Mouse (Mus musculus) ovary, adult 18-20 months (tissue): ENCODE results near the gene Sh3bgr.

Experiments used
- DNase-seq: peaks from one replicate; pipeline ENCODE4 v3.0.0; 2022; ENCODE audit warnings: low spot score, mixed read lengths

Sh3bgr gene

DNA sequence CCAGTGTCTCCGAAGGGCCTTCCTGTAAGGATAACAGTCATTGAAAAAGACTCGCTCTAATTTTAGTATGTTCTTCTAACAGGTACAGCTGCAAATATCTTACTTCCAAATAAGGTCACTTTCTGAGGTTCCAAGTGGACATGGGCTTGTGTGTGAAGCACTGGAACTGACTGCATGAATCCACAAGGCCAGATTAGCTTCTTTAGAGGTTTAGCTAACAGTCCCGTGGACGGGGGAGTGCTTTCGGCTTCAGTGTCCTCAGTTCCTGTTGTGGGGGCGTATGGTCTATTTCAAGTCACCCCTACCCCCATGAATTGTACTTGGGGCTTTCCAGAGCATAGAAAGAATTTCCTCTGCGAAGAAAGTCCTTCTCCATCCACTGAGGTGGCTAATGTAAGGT, 10.6 kb downstream of the Sh3bgr start:
- DNase-seq = no peak

DNA sequence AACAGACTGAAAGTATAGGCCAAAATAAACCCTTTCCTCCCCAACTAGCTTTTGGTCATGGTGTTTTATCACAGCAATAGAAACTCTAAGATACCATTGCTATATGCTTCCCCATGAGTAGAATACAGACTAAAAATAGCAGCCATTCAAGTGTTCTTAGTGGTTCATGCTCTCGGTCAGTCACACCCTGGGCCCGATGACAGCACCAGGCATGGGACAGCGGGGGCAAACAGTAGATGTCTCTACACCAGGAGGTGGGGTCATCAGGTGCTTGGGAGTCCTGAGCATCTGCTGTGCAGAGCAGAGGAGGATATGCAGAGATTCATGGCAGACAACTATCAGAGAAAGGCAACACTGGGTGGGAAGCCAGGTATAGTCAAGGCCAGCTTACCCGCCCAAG, 12.8 kb downstream of the Sh3bgr start:
- no peak for DNase-seq

- no peak for DNase-seq
These were observed 21.2 kb downstream of the Sh3bgr start for GRCm38 (mm10) chr16:96221491-96221890.

GRCm38 (mm10) chr16:96221959-96222358, 21.7 kb downstream of the Sh3bgr start:
- no peak for DNase-seq

DNA sequence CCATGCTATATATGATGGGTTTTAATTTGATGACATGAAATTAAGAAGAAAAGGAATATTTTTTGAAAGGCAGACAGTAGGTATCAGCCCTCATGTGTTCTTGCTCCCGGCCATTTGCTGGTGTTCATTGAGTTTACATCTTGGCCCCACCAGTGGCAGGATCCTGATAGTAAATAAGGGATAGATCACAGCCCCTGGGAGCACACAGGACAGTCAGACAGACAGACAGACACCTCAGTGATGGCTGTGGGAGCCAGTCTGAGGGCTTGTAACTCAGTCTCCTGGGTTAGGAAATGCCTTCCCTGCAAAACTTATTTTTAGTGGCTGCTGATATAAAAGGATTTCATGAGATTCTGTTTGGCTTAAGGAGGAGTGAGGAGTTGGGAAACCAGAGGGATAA, 22.2 kb downstream of the Sh3bgr start:
- no peak for DNase-seq

GRCm38 (mm10) chr16:96228438-96228837, 28.2 kb downstream of the Sh3bgr start:
- no peak for DNase-seq

- no peak for DNase-seq
These were observed 28.9 kb downstream of the Sh3bgr start for GRCm38 (mm10) chr16:96229044-96229555.

- DNase-seq = peak; percentile 40
These were observed 30.2 kb downstream of the Sh3bgr start for GRCm38 (mm10) chr16:96230411-96230810.

GRCm38 (mm10) chr16:96231251-96231650, 31.0 kb downstream of the Sh3bgr start:
- DNase-seq = no peak

GRCm38 (mm10) chr16:96231974-96232373, 31.7 kb downstream of the Sh3bgr start:
- DNase-seq = no peak

DNA sequence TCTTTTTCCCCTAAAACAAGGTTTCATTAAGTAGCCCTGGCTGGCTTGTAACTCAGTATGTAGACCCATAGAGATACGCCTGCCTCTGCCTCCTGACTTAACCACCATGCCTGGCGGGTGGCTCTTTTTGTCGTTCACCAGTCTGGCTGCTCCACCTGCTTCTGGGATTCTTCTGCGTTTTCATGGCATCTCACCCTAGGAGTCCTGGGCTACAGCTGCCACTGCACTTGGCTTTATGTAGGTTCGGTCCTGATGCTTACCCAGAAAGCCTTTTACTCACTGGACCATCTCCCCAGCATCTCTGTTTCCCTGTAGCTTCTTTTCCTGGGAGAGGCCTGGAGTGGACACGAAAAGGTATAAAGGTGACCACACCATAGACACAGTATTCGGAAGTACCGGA, 33.7 kb downstream of the Sh3bgr start:
- no peak for DNase-seq

DNA sequence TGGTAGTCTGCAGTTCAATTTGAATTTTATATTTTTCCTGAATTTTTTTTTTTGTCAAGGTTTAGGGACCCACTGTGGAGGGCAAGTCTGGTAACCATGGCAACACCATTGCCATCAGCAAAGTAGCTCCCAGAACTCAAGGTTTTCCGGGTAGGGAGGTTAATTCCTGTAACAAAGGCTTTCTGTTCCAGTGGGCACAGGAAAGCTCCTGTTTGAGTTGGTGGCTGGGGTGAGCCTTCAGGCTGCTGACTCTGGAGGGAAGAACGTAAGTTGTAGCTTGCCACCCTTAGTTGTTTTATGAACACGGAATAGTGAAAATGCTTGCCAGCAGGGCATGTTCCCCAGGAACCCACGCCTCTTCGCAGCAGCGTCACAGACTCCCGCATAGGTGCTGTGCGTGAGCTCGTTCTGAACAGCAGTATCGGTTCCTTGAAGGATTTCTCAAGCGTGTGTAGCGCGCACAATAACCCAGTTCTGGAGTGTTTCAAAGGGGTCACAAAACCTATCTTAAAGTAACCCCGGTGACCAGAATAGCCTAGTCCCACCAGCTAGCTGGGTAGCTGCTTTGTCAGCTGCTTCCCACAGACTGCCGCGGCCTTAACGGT, 35.2 kb downstream of the Sh3bgr start, which contains the start of gene B3galt5:
Gene B3galt5 (plus strand): TSS at position 436 of the 605 bp plus-strand sequence.
- no peak for DNase-seq

- DNase-seq = no peak
These were observed 44.2 kb downstream of the Sh3bgr start for GRCm38 (mm10) chr16:96244496-96244895.

DNA sequence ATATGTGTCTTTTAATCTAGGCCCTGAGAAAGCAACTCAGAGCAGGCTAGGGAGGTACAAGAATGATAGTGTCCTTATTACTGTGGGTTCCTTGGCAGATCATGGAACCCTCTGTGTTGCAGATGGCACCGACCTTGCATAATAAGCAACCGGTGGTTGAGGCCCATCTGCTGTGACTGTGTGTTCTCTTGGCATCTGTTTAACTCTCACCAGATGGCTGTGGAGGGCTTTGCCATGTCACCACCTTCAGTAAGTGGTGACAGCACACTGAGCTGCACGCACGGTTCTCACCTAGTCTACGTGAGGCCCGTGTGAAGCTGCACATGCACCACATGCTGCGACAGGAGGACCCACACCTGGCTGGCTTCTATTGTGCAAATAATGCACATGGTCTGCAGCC, 49.4 kb downstream of the Sh3bgr start:
- no peak for DNase-seq

GRCm38 (mm10) chr16:96252146-96252545, 51.9 kb downstream of the Sh3bgr start:
- DNase-seq = no peak

GRCm38 (mm10) chr16:96258429-96258828, 58.2 kb downstream of the Sh3bgr start:
- no peak for DNase-seq

DNA sequence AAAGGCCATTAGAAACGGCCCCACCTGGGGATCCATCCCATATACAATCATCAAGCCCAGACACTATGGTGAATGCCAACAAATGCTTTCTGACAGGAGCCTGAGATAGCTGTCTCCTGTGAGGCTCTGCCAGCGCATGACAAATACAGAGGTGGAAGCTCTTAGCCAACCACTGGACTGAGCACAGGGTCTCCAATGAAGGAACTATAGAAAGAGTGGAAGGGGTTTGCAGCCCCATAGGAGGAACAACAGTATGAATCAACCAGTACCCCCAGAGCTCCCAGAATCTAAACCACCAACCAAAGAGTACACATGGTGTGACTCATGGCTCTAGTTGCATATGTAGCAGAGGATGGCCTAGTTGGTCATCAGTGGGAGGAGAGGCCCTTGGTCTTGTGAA, 71.5 kb downstream of the Sh3bgr start:
- DNase-seq = no peak

DNA sequence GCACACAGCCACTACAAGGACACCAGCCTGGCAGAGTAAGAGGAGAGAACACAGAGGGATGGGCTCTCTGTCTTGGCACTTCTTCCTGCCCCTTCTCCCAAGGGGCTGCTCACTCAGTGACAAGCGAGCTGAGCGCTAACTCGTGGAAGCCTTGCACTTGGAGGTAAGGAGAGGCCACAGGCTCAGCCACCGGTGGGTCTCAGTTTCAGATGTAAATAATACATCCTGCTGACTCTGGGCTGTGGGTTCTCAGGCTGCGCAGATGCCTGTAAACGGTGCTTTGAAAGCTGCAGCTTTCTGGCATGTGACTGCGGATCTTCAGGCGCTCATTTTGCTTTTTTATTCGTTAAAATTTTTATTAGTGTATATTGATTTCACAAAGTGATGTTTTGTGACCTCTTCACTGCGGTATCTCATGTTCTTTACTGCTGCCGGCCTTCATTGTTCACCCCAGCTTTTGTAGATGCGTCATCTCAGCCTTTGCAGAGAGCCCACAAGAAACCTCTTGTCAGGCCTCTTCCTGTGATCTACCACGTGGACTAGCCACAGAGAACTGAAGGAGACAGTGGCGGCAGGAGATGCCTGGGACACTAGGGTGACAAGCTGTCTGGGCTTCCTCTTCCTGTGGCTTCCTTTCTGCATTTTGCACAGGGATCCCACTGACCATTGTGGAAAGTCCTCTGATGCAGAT, 72.8 kb downstream of the Sh3bgr start:
- no peak for DNase-seq

GRCm38 (mm10) chr16:96276596-96276995, 76.3 kb downstream of the Sh3bgr start:
- DNase-seq = no peak
